Mouse (Mus musculus) lung, postnatal 25 days (tissue): Measurements from ENCODE around the gene Elovl7.

ENCODE experiments used
- DNase-seq: peaks from one replicate; pipeline ENCODE4 v3.0.0; 2022; ENCODE audit warnings: low spot score

Elovl7 gene

DNA sequence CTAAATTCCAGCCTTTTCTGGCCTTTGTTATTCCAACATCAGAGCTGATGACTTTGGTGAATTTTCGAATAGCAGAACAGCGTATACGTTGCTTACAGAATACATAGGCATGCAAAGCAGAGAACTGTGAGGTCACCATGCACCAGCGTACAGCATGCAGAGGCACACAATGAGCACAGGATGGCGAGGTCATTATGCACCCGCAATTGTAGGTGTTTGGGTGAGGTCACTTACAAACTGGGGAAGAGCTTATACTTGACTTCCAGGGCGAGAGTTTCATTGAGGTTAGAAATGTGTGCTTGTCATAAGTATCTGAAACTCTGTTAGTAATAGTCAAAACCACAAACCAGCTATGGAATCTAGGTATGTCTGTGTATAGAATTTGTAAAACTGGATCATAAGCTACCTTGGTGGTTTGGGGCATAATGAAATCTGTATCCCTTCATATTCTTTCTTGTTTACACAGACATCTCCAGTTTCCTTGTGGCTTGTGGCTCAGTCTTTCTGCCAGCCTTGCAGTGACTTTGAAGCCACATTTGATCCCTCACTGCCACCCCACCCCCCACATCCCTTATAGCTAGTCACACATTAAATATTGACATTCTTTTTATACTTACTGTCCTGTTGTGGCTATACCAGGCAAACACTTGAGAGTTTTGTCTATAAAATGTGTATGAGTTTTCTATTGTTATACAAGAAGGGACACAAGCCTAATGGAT, 88.9 kb downstream of the Elovl7 start:
- no peak for DNase-seq

DNA sequence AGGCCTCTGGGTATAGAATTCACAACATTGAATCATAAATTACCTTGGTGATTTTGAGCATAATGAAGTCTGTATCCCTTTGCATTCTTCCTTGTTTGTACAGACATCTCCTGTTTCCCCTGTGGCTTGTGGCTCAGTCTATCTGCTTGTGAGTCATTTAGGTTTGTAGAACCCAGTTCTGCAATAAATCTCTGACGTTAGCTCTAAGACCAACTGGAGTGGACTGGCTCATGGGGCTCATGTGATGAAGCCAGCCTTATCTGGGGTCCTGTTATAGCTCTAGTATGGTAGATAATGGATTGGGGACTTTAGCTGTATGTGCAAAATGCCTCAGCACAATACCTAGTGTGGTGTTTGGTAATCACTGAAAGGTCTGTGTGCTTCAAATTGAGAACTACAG, 89.6 kb downstream of the Elovl7 start:
- no peak for DNase-seq

DNA sequence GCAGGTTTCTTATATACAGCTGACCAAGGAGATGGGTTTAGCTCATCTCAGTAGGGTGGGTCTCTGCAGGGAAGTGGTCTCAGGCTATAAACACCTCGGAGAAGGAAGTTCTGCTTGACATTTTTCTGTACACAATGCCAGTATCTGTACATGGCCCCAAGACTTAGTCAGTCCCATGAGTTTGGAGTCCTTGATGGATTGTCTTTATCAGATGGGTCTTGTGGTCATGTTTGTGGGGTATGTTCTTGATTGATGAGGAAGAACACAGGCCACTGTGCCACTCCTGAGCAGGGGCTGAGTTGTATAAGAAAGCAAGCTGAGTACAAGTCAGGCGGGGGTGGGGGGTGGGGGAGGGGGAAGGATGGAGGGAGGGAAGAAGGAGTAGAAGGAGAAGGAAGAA, 90.5 kb downstream of the Elovl7 start:
- no peak for DNase-seq

DNA sequence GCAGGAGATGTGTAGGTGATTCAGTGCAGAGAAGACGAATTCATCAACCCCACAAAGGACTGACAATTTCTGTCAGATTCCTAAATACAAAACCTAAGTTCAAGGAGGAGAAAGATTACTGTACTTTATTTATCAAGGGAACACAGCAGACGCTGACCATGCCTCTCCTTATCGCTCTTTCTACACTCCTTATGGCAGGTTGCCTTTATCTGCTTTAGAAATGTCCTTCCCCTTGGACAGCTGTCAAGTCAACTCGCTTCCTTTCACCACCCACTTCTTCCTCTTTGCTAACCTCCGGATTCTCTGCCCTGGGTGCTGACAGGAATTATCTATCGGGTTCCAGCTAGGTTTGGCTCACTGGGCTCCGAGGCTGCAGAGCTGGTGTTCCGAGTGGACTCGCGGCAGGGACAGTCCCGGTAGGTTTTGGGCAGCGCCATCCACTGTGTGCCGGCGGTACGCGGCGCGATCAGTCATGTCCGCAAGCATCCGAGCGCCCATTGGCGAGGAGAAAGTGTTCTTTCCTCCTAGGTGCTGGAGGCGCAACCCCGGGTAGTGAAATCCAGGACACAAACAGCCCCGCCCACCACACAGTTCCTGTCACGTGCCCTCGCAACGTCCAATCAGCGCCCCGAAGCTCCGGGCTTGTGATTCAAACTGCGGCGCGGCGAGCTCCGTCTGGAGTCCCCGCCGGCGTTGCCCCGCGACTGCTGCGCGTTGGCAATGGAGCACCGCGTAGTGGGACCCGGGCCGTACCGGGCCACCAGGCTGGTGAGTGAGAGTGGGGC, 101.7 kb downstream of the Elovl7 start, which contains the start of gene Depdc1b:
Gene Depdc1b (plus strand): TSS at position 631 of the 785 bp plus-strand sequence.
- peak; percentile 97 for DNase-seq

DNA sequence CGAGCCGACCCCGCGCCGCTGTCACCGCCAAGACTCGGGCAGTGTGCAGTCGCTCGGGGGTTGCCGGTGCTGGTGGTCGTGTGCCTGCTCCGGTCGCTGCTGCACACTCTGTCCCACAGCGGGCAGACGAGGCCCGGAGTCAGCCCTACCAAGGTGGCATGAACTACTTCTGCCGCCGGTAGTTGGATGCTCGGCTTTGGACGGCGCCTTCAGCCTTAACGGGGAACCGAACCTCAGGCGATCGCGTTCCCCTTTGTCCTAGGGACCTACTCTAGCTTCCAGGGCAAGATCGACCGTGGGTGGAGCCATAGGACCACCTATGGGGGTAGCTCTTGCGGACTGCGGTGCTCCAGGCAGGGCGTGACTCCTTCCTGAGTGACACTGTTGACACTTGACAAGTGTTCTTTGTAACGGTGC, 102.3 kb downstream of the Elovl7 start:
- no peak for DNase-seq

DNA sequence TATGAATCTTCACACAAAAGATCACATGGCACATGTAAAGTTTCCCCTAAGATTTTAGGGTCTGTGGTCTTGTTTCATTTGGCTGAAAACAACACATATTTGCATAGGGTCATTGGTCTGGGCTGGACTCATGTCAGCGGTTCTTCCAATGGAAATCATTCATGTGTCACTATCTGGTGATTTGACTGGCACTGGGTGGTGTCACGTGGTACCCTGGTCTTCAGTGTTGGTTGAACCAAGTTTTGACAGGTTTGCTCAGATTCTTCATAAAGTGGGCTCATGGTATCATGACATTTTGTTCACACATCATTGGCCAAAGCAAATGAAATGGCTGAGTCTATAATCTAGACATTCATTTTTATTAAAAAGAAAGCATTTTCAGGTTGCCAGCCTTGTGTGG, 103.2 kb downstream of the Elovl7 start:
- no peak for DNase-seq

DNA sequence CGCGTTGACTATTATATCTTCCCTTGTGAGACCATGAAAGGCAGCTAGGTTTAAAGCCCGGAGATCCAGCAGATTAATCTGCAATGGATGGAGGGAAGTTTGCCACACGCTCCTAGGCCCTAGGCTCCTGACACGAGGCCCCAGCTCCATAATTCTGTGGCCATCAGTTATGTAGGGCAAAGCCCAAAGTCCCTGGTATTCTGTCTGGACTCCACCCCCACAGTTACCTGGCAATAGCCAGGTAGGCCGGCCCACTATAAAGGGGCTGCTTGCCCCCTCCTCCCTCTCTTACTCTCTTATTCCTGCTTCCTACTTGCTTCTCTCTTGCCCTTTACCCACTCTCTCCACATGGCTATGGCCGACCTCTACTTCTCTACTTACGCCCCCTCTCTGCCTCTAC, 104.8 kb downstream of the Elovl7 start:
- no peak for DNase-seq

DNA sequence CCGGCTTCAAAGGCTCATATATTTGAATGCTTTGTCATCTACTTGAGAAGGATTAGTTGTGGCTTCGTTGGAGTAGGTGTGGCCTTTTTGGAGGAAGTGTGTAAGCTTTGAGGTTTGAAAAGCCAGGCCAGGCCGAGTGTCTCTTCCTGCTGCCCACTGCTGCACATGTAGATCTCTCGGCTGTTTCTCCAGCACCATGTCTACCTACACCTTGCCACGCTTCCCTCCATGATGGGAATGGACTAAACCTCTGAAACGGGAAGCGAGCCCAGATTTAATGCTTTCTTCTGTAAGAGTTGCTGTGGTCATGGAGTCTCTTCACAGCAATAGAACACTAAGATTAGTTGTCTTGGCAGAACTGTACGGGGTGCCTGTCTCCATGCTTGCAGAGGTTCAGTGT, 106.0 kb downstream of the Elovl7 start:
- DNase-seq = no peak

DNA sequence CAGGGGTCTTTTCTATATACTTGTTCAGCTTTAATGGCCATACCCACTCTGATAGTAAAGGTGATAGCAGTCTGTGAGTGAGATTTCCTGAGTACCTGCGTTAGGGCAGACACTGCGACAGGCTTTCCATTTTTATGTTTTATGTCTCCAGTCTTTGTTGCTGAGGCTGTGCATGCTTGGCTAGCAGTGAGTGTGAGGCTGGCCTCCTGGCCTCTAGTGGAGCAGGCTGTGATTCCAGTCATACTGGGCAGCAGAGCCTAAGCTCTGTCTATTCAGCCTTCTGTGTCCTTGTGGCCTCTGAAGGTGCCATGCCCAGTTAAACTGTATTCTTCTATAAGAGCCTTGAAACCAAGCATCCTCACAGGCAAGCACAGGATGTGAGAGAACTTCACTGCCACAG, 108.3 kb downstream of the Elovl7 start:
- no peak for DNase-seq

DNA sequence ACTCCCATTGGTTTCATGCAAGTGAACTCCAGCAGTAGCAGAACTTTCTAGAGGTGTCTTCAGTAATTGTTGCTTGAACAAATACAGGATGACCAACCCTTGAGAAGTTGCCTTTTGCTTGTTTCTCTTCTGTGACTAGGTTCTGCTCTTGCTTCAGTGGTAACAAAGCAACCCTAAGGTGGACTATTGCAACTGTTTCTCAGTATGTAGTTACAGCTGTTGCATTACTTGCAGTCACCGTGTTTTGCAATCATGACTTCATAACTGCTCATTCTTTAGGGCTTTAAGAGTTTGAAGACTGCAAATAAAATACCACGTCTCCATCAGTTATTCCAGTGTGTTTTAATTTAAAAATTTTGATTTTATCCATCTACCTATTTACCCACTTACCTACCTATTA, 109.1 kb downstream of the Elovl7 start:
- DNase-seq = no peak

DNA sequence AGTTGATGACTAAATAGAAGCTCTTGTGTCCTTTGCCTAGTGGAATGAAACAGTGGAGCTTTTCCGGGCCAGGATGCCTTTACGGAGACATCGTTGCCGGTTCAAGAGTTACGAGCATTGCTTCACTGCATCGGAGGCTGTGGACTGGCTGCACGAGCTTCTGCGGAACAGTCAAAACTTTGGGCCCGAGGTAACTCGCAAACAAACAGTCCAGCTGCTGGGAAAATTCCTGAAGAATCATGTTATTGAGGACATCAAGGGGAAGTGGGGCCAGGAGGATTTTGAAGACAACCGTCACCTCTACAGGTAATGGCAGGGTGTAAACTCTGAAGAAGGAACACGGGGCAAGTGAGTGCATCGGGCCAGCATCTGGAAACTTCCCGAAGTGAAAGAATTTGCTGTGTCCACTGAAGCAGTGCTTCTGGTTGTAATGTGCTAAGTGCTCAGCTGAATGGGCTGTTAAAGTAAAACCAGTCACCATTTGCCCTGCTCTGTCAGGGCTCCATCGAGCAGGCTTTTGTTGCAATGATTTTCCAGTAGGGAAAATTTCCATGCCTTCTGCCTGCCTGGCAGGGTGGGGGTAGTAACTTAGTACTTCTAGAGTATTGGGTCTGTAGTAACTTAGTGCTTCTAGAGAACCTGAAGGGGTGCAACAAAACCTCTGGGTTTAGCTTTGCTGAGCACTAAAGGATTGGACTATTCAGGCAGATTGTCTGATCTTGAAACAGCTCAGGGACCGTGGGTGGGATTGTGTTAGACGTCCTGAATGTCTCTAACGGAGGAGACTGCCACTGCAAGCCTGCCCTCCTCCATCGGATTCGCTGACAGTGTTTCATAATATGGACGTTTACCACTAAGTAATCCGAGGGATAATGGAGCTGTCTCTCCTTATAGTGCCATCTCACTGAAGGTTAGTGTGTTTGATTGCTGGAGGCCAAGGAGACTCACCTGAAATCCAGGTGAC, 109.9 kb downstream of the Elovl7 start:
- no peak for DNase-seq

DNA sequence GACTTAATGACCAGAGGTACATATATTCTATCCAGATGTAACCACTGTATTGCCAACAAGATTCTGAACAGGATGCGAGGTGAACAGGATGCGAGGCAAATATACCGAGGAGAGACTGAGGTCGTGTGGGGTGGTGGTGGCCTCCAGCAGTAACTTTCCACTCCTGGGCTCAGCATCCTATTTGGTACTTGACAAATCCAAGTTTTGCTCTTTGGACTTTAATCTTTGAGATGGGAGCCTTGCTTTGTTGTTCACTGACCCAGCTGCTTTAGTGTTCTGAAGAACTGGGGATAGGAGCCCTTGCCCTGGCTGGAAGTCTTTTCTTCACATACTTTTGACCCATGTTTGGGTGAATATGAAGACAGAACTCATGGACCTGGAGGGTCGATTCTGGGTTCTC, 111.7 kb downstream of the Elovl7 start:
- DNase-seq = no peak

DNA sequence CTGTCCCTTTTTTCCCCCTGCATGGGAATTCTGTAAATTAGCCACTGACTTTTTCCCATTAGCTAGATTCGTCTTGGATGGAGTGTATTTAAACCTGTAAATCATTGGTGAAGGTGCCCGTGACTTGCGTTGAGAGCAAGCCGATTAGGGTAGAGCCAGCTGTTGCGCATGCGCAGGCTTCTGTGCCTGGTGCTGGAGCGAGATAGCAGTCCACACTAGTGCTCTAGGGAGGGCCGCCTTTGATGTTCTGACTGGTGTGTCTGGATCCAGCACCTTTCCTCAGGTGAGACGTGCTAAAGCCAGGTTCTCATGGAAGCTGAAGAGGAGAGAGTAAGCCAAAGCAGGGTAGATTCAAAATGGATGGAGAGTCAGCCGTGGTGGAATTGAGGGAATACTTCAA, 112.1 kb downstream of the Elovl7 start:
- no peak for DNase-seq

DNA sequence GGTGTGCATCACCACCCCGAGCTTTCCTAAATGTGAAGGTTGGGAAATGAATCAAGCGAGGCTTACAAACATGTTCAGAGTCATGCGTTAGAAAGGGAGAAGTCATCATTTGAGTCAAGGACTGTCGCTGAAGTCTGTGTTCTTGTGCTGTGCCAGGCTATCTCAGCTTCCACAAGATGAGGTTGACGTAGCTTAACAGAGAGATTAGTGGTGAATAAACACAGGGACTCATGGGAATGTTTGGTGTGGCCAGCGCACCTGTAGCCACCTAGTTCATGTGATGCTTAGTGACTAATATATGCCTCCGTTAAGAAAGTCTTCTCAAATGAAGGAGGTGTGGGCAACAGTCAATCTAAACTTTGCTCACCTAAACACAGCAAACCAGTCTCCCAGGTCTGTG, 112.8 kb downstream of the Elovl7 start:
- DNase-seq = no peak

DNA sequence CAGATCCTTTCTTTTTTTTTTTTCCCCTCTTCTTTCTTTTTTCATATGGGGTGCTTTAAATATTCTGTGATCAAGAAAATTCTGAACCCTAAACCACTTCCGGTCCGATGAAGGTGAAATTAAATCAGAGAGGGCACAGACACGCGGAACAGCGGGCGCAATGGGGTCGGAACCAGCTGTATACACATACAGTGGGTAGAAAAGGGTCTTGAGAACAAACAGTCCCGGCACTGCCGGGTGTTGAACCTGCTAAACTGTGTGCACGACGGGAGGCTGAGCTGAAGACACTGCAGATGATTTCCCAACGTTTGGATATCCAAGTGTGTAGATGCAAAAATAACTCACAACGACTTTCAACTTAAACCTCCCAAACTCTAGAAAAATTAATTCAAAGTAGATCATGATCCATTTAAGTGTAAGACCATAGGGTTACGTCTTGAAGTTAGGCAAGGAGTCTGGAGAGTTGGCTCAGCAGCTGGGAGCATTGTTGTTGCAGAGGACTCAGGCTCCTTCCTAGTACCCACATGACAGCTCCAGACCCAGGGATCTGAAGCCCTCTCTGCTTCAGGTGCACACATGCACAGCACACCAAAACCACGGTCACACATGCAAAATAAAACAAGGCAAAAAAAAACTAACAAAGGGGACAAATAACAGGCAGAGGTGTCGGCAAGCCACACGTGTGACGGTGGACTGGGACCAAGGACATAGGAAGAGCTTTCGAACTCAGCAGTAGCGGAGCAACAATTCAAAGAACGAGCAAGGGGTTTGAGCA, 114.4 kb downstream of the Elovl7 start:
- no peak for DNase-seq

DNA sequence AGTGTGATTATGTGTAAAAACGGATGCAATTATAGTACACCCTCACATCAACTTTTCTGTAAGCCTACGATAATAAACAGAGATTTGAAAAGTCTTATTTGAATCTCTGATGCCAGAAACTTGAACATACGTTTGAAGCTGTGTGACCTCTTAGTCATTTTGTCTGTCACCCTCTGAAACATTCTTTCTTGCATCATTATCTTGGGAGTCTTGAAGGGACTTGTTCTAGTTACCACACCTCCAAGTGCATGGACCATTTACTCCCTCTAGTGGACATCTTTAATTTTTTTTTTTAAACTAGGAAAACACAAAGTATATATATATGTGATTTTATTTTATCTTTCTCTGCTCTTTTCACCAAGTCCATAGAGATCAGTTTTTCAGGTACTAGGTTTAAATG, 115.5 kb downstream of the Elovl7 start:
- DNase-seq = peak; percentile 12
